Mouse (Mus musculus) erythroblast, embryonic 14.5 days (primary cell): ENCODE data around the gene Gm10198.

ENCODE experiments used
- GATA1 ChIP-seq: IDR thresholded peaks from 2 replicates; pipeline ENCODE4 v1.6.1; 2012; ENCODE audit warnings: low read length, inconsistent platforms, mixed read lengths
- TAL1 ChIP-seq: IDR thresholded peaks from 3 replicates; pipeline ENCODE4 v1.6.1; 2012; ENCODE audit warnings: low read length, inconsistent platforms, mixed read lengths

GRCm38 (mm10) chr13:111598111-111598510, 5.5 kb downstream of the Gm10198 start:
- TF ChIP-seq TAL1, result no peak
- TF ChIP-seq GATA1, result no peak
